Mouse (Mus musculus) erythroblast, embryonic 14.5 days (primary cell): Measurements from ENCODE around the gene D17H6S53E. TPM values are rescaled to one million over a fixed set of nuclear protein-coding genes. Genes with fewer than 3 reads are reported as not detected.

Experiments
- H3K27me3 ChIP-seq: 2 replicates; pipeline ENCODE4 v1.6.1; 2012; ENCODE audit warnings: inconsistent platforms; ENCODE audit not compliant: control insufficient read depth
- H3K36me3 ChIP-seq: 2 replicates; pipeline ENCODE4 v1.6.1; 2012; ENCODE audit warnings: mild to moderate bottlenecking, inconsistent platforms; ENCODE audit not compliant: control insufficient read depth
- H3K4me1 ChIP-seq: 2 replicates; pipeline ENCODE4 v1.6.1; 2012; ENCODE audit warnings: inconsistent platforms; ENCODE audit not compliant: control insufficient read depth
- H3K4me3 ChIP-seq: replicated peaks from 2 replicates; pipeline ENCODE3; 2012; ENCODE audit warnings: moderate library complexity, mild to moderate bottlenecking, inconsistent platforms
- H3K9me3 ChIP-seq: 2 replicates; pipeline ENCODE4 v1.6.1; 2012; ENCODE audit warnings: low read length, inconsistent platforms, mixed read lengths; ENCODE audit not compliant: control insufficient read depth
- GATA1 ChIP-seq: IDR thresholded peaks from 2 replicates; pipeline ENCODE4 v1.6.1; 2012; ENCODE audit warnings: low read length, inconsistent platforms, mixed read lengths
- TAL1 ChIP-seq: IDR thresholded peaks from 3 replicates; pipeline ENCODE4 v1.6.1; 2012; ENCODE audit warnings: low read length, inconsistent platforms, mixed read lengths
- polyA plus RNA-seq: library from polyadenylated mRNA; stranded (reverse); fragments of >175 nt; gene quantifications from 2 replicates; pipeline ENCODE4 v1.2.3, GENCODE M21; 2012

Gene D17H6S53E
- polyA plus RNA-seq, 1 experiment, result 0.48 TPM

GRCm38 (mm10) chr17:35153931-35154330 is 27.8 kb downstream of the D17H6S53E start:
- no peak overlapping the region for H3K4me3 ChIP-seq
- peaks cover 99% of the 10 kb centered on the region for H3K36me3 ChIP-seq
- TF ChIP-seq TAL1 (no peak), GATA1 (no peak)
- H3K27me3 ChIP-seq, result no peaks in the 10 kb centered on the region
- no peaks in the 10 kb centered on the region for H3K9me3 ChIP-seq
- peaks cover 18% of the 10 kb centered on the region for H3K4me1 ChIP-seq

GRCm38 (mm10) chr17:35154616-35155015 is 28.4 kb downstream of the D17H6S53E start:
- TF ChIP-seq GATA1, result no peak
- TF ChIP-seq TAL1, result no peak
- H3K4me1 ChIP-seq, result peaks cover 18% of the 10 kb centered on the region
- H3K4me3 ChIP-seq, result no peak overlapping the region
- H3K9me3 ChIP-seq, result no peaks in the 10 kb centered on the region
- no peaks in the 10 kb centered on the region for H3K27me3 ChIP-seq
- peaks cover 99% of the 10 kb centered on the region for H3K36me3 ChIP-seq

- no peaks in the 10 kb centered on the region for H3K9me3 ChIP-seq
- H3K4me3 ChIP-seq, result no peak overlapping the region
- peaks cover 13% of the 10 kb centered on the region for H3K4me1 ChIP-seq
- TF ChIP-seq GATA1 (no peak), TAL1 (no peak)
- peaks cover 99% of the 10 kb centered on the region for H3K36me3 ChIP-seq
- H3K27me3 ChIP-seq, result no peaks in the 10 kb centered on the region
Observed at GRCm38 (mm10) chr17:35155451-35155850, 29.3 kb downstream of the D17H6S53E start.

GRCm38 (mm10) chr17:35156461-35157200 is 30.5 kb downstream of the D17H6S53E start:
- Histone ChIP-seq H3K36me3 (peaks cover 100% of the 10 kb centered on the region), H3K4me1 (peaks cover 6% of the 10 kb centered on the region), H3K4me3 (no peak overlapping the region), H3K27me3 (no peaks in the 10 kb centered on the region), H3K9me3 (no peaks in the 10 kb centered on the region)
- TF ChIP-seq GATA1 (no peak), TAL1 (no peak)

GRCm38 (mm10) chr17:35157254-35157653 is 31.1 kb downstream of the D17H6S53E start:
- no peaks in the 10 kb centered on the region for H3K27me3 ChIP-seq
- no peaks in the 10 kb centered on the region for H3K9me3 ChIP-seq
- H3K4me3 ChIP-seq, result no peak overlapping the region
- H3K36me3 ChIP-seq, result peaks cover 100% of the 10 kb centered on the region
- TF ChIP-seq TAL1 (no peak), GATA1 (no peak)
- peaks cover 8% of the 10 kb centered on the region for H3K4me1 ChIP-seq

- Histone ChIP-seq H3K27me3 (no peaks in the 10 kb centered on the region), H3K9me3 (no peaks in the 10 kb centered on the region), H3K4me1 (peaks cover 10% of the 10 kb centered on the region), H3K4me3 (no peak overlapping the region), H3K36me3 (peaks cover 100% of the 10 kb centered on the region)
- TF ChIP-seq GATA1 (no peak), TAL1 (no peak)
Observed at GRCm38 (mm10) chr17:35157661-35158175, 31.5 kb downstream of the D17H6S53E start.

GRCm38 (mm10) chr17:35158850-35159593 is 32.8 kb downstream of the D17H6S53E start:
- peaks cover 23% of the 10 kb centered on the region for H3K4me1 ChIP-seq
- no peaks in the 10 kb centered on the region for H3K9me3 ChIP-seq
- H3K27me3 ChIP-seq, result no peaks in the 10 kb centered on the region
- no peak overlapping the region for H3K4me3 ChIP-seq
- peaks cover 90% of the 10 kb centered on the region for H3K36me3 ChIP-seq
- TF ChIP-seq TAL1 (no peak), GATA1 (no peak)

GRCm38 (mm10) chr17:35159638-35160037 is 33.5 kb downstream of the D17H6S53E start:
- Histone ChIP-seq H3K9me3 (no peaks in the 10 kb centered on the region), H3K36me3 (peaks cover 84% of the 10 kb centered on the region), H3K4me3 (no peak overlapping the region), H3K27me3 (no peaks in the 10 kb centered on the region), H3K4me1 (peaks cover 25% of the 10 kb centered on the region)
- TF ChIP-seq GATA1, result no peak
- TF ChIP-seq TAL1, result no peak

- peaks cover 40% of the 10 kb centered on the region for H3K4me1 ChIP-seq
- no peak overlapping the region for H3K4me3 ChIP-seq
- H3K36me3 ChIP-seq, result peaks cover 66% of the 10 kb centered on the region
- no peaks in the 10 kb centered on the region for H3K27me3 ChIP-seq
- TF ChIP-seq GATA1 (no peak), TAL1 (no peak)
- no peaks in the 10 kb centered on the region for H3K9me3 ChIP-seq
Observed at GRCm38 (mm10) chr17:35161421-35161820, 35.2 kb downstream of the D17H6S53E start.
